Mouse (Mus musculus): ENCODE results near the gene Gm11042.

Gm11042 gene

DNA sequence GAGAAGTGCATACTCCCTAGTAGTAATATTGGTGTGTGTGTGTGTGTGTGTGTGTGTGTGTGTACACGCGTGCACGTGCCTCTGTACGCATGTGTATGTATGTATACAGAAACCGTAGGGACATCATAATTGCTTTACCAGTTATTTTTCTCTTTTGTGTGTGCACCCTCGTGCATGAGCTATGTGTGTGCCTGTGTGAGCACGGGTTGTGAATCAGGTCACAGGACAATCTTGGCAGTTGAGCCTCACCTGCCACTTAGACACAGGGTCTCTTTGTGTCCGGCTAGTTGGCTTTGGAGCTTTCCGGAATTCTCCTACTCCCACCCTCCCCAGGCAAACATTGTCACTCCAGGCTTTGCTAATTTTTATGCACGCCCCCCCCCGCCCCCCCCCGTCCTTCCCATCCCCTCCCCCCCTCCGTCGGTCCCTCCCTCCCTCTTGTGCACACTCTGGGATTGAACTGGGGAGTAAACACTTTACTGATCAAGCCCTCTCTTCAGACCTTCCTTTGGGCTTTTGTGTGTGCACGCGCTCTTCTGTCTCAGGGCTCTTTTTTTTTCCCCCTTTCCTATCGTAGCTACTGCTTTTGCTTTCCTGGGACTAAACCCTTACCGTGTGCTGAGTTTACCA, at the start of gene Gm11042:
TSS of gene Gm11042 (minus strand) at position 51 of the 630 bp plus-strand sequence.
- TF ChIP-seq GATA4 (IDR thresholded peaks at IDR 0.05; ENCODE audit: insufficient replicate concordance, low read length): no peak

DNA sequence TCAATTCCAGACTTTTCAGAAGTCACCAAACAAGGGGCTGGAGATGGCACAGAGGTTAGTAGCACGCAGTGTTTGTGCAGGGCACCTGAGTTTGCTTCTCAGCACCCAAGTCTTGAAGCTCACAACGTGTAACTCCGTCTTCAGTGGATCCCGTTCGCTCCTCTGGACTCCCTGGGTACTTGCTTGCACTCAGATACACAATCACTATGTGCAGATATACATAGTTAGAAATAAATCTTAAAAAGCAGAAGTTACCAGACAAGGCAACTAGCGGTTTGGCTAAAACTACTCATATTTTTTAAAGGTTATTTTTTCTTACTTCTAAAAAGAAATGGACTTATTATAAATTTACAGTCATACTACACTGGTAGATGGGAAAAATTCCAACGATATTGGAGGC, 48.3 kb upstream of the Gm11042 start:
- TF ChIP-seq GATA4 (IDR thresholded peaks at IDR 0.05; ENCODE audit: insufficient replicate concordance, low read length): no peak

DNA sequence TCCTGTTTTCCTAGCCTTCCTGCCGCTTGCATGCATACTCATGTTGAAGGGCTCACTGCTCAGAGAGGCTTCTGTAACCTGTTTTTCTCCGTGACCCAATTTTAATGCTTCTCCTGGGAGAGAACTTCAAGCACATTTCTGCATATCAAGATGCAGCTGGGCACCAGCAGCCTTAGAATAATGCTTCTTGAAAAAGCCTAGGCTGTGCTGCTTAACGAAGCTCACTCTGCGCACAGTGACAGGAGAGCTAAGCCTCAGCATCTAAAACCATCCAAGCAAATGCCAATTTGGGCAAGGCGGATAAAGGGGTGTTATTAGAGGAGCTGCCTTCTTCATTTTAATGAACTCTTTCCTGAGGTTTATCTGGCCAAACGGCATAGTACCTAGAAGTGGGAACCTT, 46.9 kb upstream of the Gm11042 start:
- no peak for TF ChIP-seq GATA4 (IDR thresholded peaks at IDR 0.05; ENCODE audit: insufficient replicate concordance, low read length)

- no peak for TF ChIP-seq GATA4 (IDR thresholded peaks at IDR 0.05; ENCODE audit: insufficient replicate concordance, low read length)
Measured at GRCm38 (mm10) chr12:74362453-74362852, 46.3 kb upstream of the Gm11042 start.

DNA sequence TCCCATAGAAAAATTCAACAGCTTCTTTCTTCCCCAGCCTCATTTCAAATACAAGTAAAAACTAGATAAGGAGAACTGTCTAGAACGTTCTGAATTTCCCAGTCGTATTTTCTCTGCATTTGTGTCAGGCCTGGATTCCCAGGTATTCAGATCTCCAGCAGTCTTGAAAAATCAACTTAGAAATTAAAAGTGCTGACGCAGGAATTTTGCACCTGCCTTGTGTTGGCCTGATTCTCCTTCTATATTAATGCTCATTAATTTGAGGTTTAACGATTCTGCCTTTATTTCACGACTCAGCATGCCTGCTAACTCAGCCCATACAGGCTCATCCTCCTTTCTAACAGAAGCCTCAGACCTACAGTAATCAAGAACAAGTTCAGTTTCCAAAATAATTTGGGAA, 43.6 kb upstream of the Gm11042 start:
- no peak for TF ChIP-seq GATA4 (IDR thresholded peaks at IDR 0.05; ENCODE audit: insufficient replicate concordance, low read length)

GRCm38 (mm10) chr12:74357806-74358205, 41.6 kb upstream of the Gm11042 start:
- TF ChIP-seq GATA4 (IDR thresholded peaks at IDR 0.05; ENCODE audit: insufficient replicate concordance, low read length): no peak

DNA sequence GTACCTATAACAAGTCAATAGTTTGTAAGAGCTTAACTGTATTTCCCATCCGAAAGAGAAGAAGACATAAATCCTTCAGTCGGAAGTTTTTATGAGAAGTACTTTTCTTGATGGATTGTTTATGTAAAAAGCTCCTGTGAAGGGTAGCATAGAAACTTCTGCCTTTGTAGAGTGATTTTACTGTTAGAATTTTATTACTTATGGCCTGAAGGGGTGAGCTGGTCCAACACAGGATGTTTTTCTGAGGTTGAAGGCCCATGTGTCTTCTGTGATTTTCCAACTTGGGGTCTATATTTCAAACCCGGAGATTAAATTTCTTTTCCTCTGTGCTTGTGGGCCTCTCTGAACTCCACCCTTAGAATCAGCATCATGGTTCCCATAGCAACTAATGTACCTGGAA, 26.5 kb upstream of the Gm11042 start:
- TF ChIP-seq GATA4 (IDR thresholded peaks at IDR 0.05; ENCODE audit: insufficient replicate concordance, low read length): no peak

DNA sequence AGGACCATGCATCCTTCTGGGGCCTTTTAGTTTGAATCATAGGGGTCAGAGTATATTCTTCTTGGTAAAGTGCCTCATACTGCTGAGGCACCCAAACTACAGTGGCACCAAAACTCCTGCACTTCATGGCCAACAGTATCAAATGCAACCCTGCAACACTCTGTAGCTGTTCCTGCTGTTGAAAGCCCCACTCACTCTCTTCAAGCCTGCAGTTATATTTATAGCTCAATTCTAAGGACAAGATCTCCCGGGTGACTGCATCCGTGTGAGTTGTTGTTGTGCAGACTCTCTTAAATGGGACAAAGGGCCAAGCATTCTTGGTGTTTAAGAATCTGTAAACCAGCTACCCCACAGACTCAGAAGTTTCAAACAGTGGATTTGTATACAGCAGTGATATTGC, 23.9 kb upstream of the Gm11042 start:
- no peak for TF ChIP-seq GATA4 (IDR thresholded peaks at IDR 0.05; ENCODE audit: insufficient replicate concordance, low read length)

DNA sequence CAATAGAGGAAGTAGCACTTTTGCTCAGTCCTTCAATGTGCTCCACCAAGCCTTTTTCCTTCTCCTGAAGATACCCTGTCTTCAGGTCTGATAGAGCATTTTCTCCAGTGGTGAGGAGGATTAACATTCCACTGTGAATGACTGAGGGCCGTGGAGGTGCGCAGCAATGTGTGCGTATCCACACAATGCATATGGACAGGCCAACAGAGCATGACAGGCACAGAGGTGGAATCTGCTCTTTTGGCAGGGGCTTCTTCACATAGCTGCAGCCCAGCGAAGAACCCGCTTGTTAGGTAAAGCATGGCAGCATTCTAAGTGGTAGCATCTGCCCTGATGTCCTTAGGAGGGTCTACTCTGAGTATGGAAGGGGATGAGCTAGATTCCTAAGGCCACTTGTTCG, 17.5 kb upstream of the Gm11042 start:
- TF ChIP-seq GATA4 (IDR thresholded peaks at IDR 0.05; ENCODE audit: insufficient replicate concordance, low read length): no peak

- TF ChIP-seq GATA4 (IDR thresholded peaks at IDR 0.05; ENCODE audit: insufficient replicate concordance, low read length): no peak
Measured at GRCm38 (mm10) chr12:74333016-74333415, 16.8 kb upstream of the Gm11042 start.

GRCm38 (mm10) chr12:74329759-74330158, 13.6 kb upstream of the Gm11042 start:
- TF ChIP-seq GATA4 (IDR thresholded peaks at IDR 0.05; ENCODE audit: insufficient replicate concordance, low read length): no peak

- TF ChIP-seq GATA4 (IDR thresholded peaks at IDR 0.05; ENCODE audit: insufficient replicate concordance, low read length): no peak
Measured at GRCm38 (mm10) chr12:74326644-74327043, 10.4 kb upstream of the Gm11042 start.

DNA sequence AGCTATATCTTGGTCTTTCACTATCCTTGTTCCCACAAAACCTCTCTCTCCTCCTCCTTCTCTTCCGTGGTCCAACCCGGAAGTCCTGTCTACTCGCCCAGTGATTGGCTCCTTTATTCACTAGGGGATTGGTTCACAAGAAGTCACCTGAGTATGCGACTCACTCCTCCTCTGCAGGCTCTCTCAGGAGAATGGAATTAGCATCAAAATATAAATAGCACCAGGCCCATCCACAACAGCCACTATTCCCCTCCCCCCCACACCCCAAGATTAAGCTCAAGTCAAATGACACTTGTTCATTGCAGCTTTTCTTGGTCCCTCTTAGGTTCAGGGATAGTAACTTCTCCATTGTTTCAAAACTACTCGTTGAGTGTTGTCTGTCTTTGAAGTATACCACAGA, 5.8 kb upstream of the Gm11042 start:
- TF ChIP-seq GATA4 (IDR thresholded peaks at IDR 0.05; ENCODE audit: insufficient replicate concordance, low read length): no peak

DNA sequence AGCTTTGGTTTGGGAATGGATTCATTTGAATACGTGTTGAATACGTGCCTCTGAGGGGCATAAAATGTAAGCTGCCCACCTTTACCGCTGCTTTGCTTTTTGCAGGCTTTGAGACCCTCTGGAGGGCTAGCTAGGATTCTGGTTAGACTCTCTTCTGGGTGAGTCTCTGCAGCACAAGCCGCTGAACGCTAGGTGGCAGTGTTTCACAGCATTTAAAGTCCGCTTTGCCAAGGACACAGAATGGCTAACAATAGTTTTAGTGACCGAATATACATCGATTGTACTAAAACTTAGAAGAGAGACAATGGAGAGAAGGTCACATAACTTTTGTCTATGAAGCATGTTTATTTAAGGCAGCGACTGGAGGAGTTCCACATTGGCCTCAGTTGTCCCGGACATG, 4.1 kb upstream of the Gm11042 start:
- no peak for TF ChIP-seq GATA4 (IDR thresholded peaks at IDR 0.05; ENCODE audit: insufficient replicate concordance, low read length)

DNA sequence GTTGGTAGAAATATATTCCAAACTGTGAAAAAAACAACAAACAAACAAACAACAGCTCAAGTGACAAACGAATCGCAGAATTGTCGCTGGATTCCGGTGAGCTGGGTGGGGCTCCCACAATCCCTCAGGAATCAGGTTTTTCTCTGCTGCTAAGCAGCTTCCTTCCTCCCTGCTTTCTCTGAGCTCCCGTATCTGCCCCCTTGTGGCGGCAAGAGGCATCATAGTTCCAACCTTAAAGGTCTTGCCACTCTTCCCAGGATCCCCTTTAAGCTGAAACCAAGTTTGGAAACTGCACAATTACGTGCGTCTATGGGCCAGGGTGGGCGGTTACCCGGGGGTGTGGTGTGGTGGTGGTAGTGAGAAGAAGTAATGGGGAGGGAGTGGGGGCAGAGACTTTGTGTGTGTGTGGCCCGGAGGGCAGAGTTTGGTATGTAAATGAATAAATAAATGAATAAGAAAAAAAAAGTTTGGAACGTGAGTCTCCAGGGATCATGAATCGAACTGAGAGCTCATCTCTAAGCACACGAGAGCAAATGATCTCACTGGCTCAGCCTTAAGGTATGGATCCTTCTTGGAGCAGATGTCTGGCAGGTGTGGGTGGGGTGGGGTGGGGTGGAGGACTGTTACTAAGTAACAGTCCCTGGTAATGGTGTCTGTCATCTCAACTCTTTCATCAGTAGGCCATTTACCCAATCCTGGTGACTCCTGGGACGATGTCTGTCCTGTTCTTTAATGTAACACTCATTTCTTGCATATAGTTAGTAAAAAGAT, 980 bp upstream of the Gm11042 start:
- TF ChIP-seq GATA4 (IDR thresholded peaks at IDR 0.05; ENCODE audit: insufficient replicate concordance, low read length): no peak

GRCm38 (mm10) chr12:74315221-74315620, 973 bp downstream of the Gm11042 start:
- no peak for TF ChIP-seq GATA4 (IDR thresholded peaks at IDR 0.05; ENCODE audit: insufficient replicate concordance, low read length)

DNA sequence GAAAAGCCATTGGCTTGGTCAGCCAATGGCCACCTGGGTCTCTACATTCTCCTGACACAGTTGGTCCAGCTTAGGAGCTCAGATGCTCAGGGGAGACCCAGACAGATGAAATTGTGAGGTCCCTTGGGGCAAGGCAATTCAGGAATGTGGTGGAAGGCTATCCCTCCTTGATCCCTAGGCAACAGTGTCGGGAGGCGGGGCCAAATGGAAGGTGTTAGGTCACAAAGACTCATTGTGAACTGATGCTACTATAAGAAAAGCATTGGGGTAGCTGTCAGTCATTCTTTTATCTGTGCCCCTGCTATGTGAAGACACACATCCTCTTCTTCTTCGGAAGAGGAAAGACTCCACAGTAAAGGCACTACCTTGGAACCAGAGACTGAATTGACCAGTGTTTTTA, 3.6 kb downstream of the Gm11042 start:
- no peak for TF ChIP-seq GATA4 (IDR thresholded peaks at IDR 0.05; ENCODE audit: insufficient replicate concordance, low read length)

Measured in liver, adult (tissue).